Comparison of ENCODE assay signal across 20 mouse cellular contexts in genomic region chr1:33621791-33622190, GRCm38 (mm10).
"Had no signal": no experiment of that assay in that cellular context is flagged by ENCODE, and none has a peak within 500 bp of the region (broad histone marks: within the 10 kb centered on the region; RNA-seq: fewer than 3 reads in every experiment).

No protein-coding gene starts in this region.

- H3K27me3 ChIP-seq: lung, embryonic 15.5 days; midbrain, embryonic 12.5 days; neural tube, embryonic 13.5 days; stomach, embryonic 15.5 days had no signal

- H3K9me3 ChIP-seq: lung, embryonic 15.5 days; midbrain, embryonic 12.5 days; neural tube, embryonic 13.5 days; stomach, embryonic 15.5 days had no signal

- H3K36me3 ChIP-seq: neural tube, embryonic 13.5 days; stomach, embryonic 15.5 days had no signal

- H3K4me1 ChIP-seq: lung, embryonic 15.5 days; midbrain, embryonic 12.5 days; neural tube, embryonic 13.5 days; stomach, embryonic 15.5 days had no signal

- H3K4me2 ChIP-seq: lung, embryonic 15.5 days; midbrain, embryonic 12.5 days; neural tube, embryonic 13.5 days; stomach, embryonic 15.5 days had no signal

- H3K9ac ChIP-seq: lung, embryonic 15.5 days; midbrain, embryonic 12.5 days; neural tube, embryonic 13.5 days; stomach, embryonic 15.5 days had no signal

- DNase-seq: kidney, adult 2 months; kidney, postnatal 25 days; layer of hippocampus, postnatal 36 days; lung, adult 18-20 months; lung, postnatal 10 days; lung, postnatal 36 days; retina, postnatal 1 day; right cerebral cortex, postnatal 25 days; spleen, adult 18-20 months; thymus, postnatal 25 days had no signal

- H3K27ac ChIP-seq: kidney, postnatal 0 days; layer of hippocampus, adult 2 months; left cerebral cortex, adult 2 months; lung, embryonic 15.5 days; midbrain, embryonic 12.5 days; neural tube, embryonic 13.5 days; stomach, embryonic 15.5 days had no signal

- H3K4me3 ChIP-seq: layer of hippocampus, adult 2 months; left cerebral cortex, adult 2 months; lung, embryonic 15.5 days; midbrain, embryonic 12.5 days; myocyte; neural tube, embryonic 13.5 days; stomach, embryonic 15.5 days had no signal

- ATAC-seq: intestine, postnatal 0 days; midbrain, embryonic 16.5 days had no signal
